Mouse (Mus musculus) monocyte, adult 2 months (primary cell): ENCODE results near the gene Fstl4.

Experiments
- DNase-seq, 2 experiments: peaks; one replicate each; pipeline ENCODE4 v3.0.0; 2022; ENCODE audit warnings: low spot score in 2 of 2, low read depth in 1 of 2

The Fstl4 gene

DNA sequence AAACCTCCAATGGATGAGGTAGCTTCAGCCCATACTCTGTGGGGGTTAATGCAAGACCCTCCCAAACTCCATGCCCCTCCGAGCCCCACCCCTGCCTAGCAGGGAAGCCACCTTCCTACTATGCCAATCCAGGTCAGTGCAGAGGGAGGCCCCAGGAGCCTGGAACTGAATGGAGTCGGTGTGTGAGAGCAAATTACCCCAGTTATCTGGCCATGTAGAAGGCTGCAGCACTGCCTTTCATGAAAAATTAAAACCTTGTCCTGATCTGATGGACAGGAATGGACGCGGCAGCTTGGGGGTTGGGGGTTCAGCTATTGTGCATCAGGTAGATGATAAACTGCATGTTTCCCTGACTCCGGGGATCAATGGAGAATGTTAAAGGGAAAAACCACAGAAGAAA, 139.7 kb downstream of the Fstl4 start:
- no peak for DNase-seq

- DNase-seq = no peak
Observed at GRCm38 (mm10) chr11:52910788-52911187, 146.4 kb downstream of the Fstl4 start.

GRCm38 (mm10) chr11:52914431-52914830, 150.0 kb downstream of the Fstl4 start:
- DNase-seq = no peak

- DNase-seq = no peak
Observed at GRCm38 (mm10) chr11:52915648-52916047, 151.2 kb downstream of the Fstl4 start.

DNA sequence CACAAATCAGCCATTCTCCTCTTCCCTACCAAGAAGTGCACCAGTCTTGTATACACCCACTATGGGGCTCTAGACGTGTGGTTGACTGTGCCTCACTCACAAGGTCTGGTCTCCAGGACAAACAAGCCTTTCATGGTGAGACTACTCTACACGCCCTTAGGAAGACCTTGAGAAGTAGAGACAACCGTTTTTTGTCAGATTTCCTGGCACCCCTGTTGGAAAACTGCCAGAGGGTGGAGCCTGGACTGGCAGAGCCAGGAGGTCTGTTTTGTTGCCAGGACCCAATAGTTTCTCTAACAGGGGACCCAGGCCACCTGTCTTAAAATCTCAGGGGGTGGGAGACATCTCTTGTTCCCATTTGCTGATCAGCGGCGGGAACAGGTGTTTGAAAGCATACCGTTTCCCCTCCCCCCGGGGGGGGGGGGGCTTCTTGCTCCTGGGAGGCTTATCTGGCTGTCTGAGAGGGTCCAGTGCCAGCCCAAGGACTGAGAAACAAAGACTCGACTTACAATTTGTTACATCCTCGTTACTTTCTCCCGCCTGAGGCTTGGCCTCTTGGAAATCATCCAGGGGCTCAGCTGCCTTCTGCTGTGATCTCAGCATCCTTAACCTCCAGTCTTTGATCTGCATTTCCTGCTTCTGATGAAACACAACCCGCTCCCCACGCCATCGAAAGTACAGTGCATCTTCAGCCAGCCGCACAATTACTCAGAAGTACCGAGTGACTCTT, 155.0 kb downstream of the Fstl4 start:
- no peak for DNase-seq

DNA sequence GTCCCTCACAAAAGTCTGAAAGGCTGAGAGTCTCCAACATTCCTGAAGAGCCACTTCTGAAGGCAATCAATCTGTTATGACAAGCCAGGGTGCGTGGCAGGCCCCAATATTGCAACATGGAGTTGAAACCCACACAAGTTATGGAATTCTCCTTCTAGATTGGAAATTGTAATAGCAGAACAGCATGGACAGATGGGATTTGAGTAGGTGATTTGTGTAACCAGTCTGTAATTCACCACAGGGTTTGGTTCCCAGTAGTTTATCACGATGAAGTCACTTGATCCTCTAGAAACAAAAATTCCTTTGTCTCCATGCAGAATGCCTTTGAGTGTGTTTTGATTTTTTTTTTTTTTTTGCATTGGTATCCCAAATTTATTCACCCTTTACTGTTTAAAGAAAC, 159.8 kb downstream of the Fstl4 start:
- DNase-seq = no peak

- DNase-seq = no peak
Observed at GRCm38 (mm10) chr11:52928321-52928720, 163.9 kb downstream of the Fstl4 start.

GRCm38 (mm10) chr11:52939336-52940070, 175.1 kb downstream of the Fstl4 start:
- no peak for DNase-seq

GRCm38 (mm10) chr11:52942967-52943366, 178.5 kb downstream of the Fstl4 start:
- no peak for DNase-seq

DNA sequence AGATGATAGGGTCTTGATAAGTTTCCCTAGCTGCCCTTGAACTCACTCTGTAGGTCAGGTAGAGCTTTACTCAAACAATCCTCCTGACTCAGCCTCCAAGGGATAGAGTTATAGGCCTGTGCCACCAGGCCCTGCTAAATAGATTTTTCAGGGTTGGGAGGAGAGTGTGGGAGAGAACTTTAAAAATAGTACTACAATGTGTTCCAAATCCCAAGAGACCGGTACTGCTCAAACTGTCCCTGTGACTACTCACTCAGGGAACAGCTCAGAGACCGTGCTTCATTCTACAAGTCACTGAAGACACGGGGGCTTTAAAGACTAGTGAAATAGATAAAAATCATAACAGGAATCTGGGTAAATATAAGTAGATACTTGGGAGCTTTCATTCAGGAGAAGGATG, 190.6 kb downstream of the Fstl4 start:
- no peak for DNase-seq

GRCm38 (mm10) chr11:52968809-52969208, 204.4 kb downstream of the Fstl4 start:
- no peak for DNase-seq

- DNase-seq = no peak
Observed at GRCm38 (mm10) chr11:52970396-52970795, 206.0 kb downstream of the Fstl4 start.

GRCm38 (mm10) chr11:52986986-52987385, 222.6 kb downstream of the Fstl4 start:
- DNase-seq = no peak

- no peak for DNase-seq
Observed at GRCm38 (mm10) chr11:52994688-52995087, 230.3 kb downstream of the Fstl4 start.

- DNase-seq = no peak
Observed at GRCm38 (mm10) chr11:52996434-52997093, 232.1 kb downstream of the Fstl4 start.

GRCm38 (mm10) chr11:52997421-52997820, 233.0 kb downstream of the Fstl4 start:
- DNase-seq = no peak

DNA sequence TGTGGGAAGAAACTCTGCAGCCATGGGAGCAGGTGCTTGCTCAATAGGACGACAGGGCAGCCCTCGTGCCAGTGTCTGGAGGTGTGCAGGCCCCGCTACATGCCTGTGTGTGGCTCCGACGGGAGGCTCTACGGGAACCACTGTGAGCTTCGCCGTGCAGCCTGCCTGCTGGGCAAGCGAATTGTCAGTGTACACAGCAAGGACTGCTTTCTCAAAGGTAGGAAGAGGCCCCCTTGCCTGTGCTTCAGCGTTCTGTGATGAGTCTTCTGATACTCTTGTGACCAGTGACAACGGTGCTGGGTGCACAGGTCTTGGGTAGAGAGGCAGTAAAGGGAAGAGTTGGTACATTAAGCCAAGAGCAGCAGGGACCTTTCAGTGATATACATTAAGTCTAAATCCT, 235.8 kb downstream of the Fstl4 start:
- DNase-seq = no peak

GRCm38 (mm10) chr11:53003361-53003760, 238.9 kb downstream of the Fstl4 start:
- DNase-seq = no peak

- no peak for DNase-seq
Observed at GRCm38 (mm10) chr11:53003811-53004210, 239.4 kb downstream of the Fstl4 start.

DNA sequence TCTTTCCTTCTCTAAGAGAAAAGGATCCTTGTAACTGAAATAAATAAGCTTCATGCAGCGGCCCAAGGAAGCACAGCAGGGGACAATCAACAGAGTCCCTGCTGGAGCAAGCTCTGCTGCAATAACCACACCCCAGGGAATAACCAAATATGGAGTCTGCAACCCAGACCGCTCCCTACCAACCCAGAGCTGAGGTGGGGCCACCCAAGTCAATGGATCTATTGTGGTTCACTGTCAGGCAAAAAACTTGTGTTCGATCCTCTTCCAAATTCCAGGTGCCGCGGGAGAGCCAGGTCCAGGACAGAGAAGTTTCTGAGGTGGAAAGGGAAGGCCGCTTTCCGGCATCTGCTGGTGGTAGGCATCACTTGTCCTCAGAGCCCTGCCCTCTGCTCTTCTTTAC, 245.2 kb downstream of the Fstl4 start:
- no peak for DNase-seq

DNA sequence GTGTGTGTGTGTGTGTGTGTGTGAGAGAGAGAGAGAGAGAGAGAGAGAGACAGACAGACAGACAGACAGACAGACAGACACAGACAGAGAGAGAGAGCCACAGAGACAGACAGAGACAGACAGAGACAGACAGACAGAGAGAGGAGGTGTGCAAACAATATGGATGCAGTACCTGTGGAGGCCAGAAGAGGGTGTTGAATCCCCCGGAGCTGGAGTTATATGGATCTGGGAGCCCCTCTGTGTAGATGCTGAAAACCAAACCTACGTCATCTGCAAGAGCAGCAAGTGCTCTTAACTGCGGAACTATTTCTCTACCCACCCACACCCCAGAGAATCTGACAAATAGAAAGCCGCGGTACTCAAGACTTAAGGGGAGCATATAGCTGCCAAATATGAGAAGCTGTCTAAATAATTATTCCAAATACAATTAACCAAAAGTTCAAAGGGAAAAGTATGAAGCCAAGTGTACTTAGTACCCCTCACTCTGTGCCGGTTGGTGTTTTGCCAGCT, 247.6 kb downstream of the Fstl4 start:
- no peak for DNase-seq

DNA sequence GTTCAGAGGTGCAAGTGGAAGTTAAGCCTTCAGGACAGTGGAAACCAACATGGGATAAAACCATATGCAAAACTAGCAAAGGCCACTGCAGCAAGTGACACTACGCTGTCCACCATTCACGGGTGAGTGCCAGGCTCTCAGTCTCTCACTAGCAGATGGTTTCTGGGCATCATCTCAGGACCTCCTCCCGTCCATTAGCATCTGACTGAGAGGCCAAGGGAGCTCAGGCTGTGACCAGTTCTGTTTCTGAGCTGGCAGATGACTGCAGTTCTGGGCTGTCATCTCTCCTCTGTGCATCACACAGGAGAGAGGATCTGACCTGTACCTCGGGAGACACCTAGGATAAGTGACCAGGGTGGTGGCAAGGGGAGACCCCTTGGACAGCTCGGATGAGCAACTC, 249.5 kb downstream of the Fstl4 start:
- DNase-seq = no peak
